Mouse (Mus musculus) Muller cell, postnatal 12 days (primary cell): Measurements from ENCODE around the gene Mtrex.

Experiments
- DNase-seq: peaks from one replicate; pipeline ENCODE4 v3.0.0-alpha.2; 2015; ENCODE audit errors: inconsistent ontology term

The Mtrex gene

GRCm38 (mm10) chr13:112927287-112928001 is at the start of gene Mtrex, which contains the start of gene Dhx29:
Gene Mtrex, minus strand, starts transcription at chr13:112927398.
Gene Dhx29, plus strand, starts transcription at chr13:112927454.
- DNase-seq, result peak; percentile 100

- DNase-seq, result no peak
Measured at GRCm38 (mm10) chr13:112976720-112977119, 49.5 kb upstream of the Mtrex start.

GRCm38 (mm10) chr13:112967267-112967666 is 40.1 kb upstream of the Mtrex start:
- no peak for DNase-seq

- DNase-seq, result no peak
Measured at GRCm38 (mm10) chr13:112964421-112964820, 37.2 kb upstream of the Mtrex start.

- no peak for DNase-seq
Measured at GRCm38 (mm10) chr13:112963081-112963480, 35.9 kb upstream of the Mtrex start.

GRCm38 (mm10) chr13:112954067-112954466 is 26.9 kb upstream of the Mtrex start:
- DNase-seq, result no peak

- DNase-seq, result no peak
Measured at GRCm38 (mm10) chr13:112945900-112946299, 18.7 kb upstream of the Mtrex start.

- no peak for DNase-seq
Measured at GRCm38 (mm10) chr13:112945312-112945711, 18.1 kb upstream of the Mtrex start.

- DNase-seq, result no peak
Measured at GRCm38 (mm10) chr13:112941879-112942330, 14.7 kb upstream of the Mtrex start.

- DNase-seq, result no peak
Measured at GRCm38 (mm10) chr13:112938130-112938529, 10.9 kb upstream of the Mtrex start.

GRCm38 (mm10) chr13:112928038-112928668 is 955 bp upstream of the Mtrex start:
- DNase-seq, result no peak

GRCm38 (mm10) chr13:112926796-112927195 is 402 bp downstream of the Mtrex start:
- DNase-seq, result no peak

GRCm38 (mm10) chr13:112925976-112926375 is 1.2 kb downstream of the Mtrex start:
- DNase-seq, result no peak

GRCm38 (mm10) chr13:112925266-112925665 is 1.9 kb downstream of the Mtrex start:
- DNase-seq, result no peak

- DNase-seq, result no peak
Measured at GRCm38 (mm10) chr13:112920906-112921305, 6.3 kb downstream of the Mtrex start.

GRCm38 (mm10) chr13:112919141-112919865 is 7.9 kb downstream of the Mtrex start:
- DNase-seq, result no peak

GRCm38 (mm10) chr13:112910434-112910833 is 16.8 kb downstream of the Mtrex start:
- DNase-seq, result no peak

GRCm38 (mm10) chr13:112909663-112910062 is 17.5 kb downstream of the Mtrex start:
- peak; percentile 11 for DNase-seq

- DNase-seq, result no peak
Measured at GRCm38 (mm10) chr13:112902176-112902575, 25.0 kb downstream of the Mtrex start.

- DNase-seq, result no peak
Measured at GRCm38 (mm10) chr13:112887234-112887633, 40.0 kb downstream of the Mtrex start.

- no peak for DNase-seq
Measured at GRCm38 (mm10) chr13:112871500-112872266, 55.5 kb downstream of the Mtrex start.
